Mouse (Mus musculus) cortical plate, adult 2 months (tissue): ENCODE results near the gene Tas2r119. TPM values are rescaled to one million over a fixed set of nuclear protein-coding genes. Genes with fewer than 3 reads are reported as not detected.

ENCODE experiments used
- H3K27ac ChIP-seq: fragments of 200-500 bp; 2 replicates; pipeline ENCODE4 v1.5.1; 2012; ENCODE audit warnings: low read length, control low read depth, inconsistent platforms; ENCODE audit not compliant: insufficient read depth
- H3K4me1 ChIP-seq: fragments of 200-500 bp; 2 replicates; pipeline ENCODE4 v1.6.1; 2011; ENCODE audit warnings: low read length; ENCODE audit not compliant: control insufficient read depth, insufficient read depth
- H3K4me3 ChIP-seq: fragments of 200-500 bp; 2 replicates; pipeline ENCODE4 v1.5.1; 2011; ENCODE audit warnings: mild to moderate bottlenecking, low read length, control low read depth; ENCODE audit not compliant: insufficient read depth
- CTCF ChIP-seq: fragments of 200-500 bp; IDR thresholded peaks from 2 replicates; pipeline ENCODE4 v1.5.1; 2011; ENCODE audit warnings: mild to moderate bottlenecking, control low read depth, low read length; ENCODE audit not compliant: insufficient read depth; ENCODE audit errors: extremely low read depth
- POLR2A ChIP-seq: fragments of 200-500 bp; IDR thresholded peaks from 2 replicates; pipeline ENCODE4 v1.6.1; 2011; ENCODE audit warnings: mild to moderate bottlenecking, low read length, control low read depth; ENCODE audit not compliant: insufficient read depth; ENCODE audit errors: extremely low read depth
- polyA plus RNA-seq: library from polyadenylated mRNA; depleted of rRNA; stranded (reverse); fragments of >200 nt; gene quantifications from 2 replicates; pipeline ENCODE4 v1.2.3, GENCODE M21; 2012; rRNA removed

Gene Tas2r119
- polyA plus RNA-seq, 1 experiment = not detected

DNA sequence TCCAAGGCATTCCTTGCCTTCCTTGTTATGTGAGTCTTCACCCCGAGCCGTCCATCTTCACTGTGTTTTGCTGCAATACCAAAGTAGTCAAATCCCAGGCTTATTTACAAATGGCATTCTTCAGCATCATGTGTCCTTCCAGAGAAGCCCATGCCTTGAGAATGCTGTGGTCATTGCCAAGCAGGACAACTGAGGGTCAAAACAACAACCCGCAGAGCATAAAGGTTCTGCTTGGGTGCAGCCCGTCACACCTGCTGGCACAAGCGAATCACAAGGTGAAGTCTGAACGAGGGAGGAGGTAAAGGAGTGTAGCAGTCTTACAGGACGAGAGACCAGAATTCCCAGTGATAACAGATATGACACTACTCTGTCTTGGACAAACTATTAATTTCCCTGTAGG lies 45.9 kb downstream of the Tas2r119 start:
- no peaks in the 10 kb centered on the region for H3K4me1 ChIP-seq
- no peak overlapping the region for H3K27ac ChIP-seq
- no peak for TF ChIP-seq POLR2A
- no peak for TF ChIP-seq CTCF
- H3K4me3 ChIP-seq = no peak overlapping the region

DNA sequence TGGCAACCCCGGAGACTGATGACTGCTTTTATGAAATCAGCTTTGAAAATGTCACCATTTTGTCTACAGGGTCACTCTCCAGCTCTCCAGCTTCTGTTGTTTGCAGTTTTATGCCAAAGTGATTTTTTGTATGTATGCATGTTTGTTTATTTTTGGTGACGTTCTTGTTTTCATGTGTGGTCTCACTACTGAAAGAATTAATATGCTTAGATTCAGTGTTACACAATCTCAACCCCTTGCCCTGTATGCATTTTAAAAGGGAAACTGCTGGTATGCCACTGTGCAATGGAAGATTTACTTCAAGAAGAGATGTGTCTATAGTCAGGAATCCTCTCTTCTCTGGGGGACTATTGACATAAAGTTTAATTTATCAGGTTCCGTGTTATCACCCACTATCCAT lies 48.3 kb downstream of the Tas2r119 start:
- Histone ChIP-seq H3K4me3 (no peak overlapping the region), H3K27ac (no peak overlapping the region), H3K4me1 (no peaks in the 10 kb centered on the region)
- no peak for TF ChIP-seq POLR2A
- no peak for TF ChIP-seq CTCF

- H3K27ac ChIP-seq = no peak overlapping the region
- H3K4me3 ChIP-seq = no peak overlapping the region
- TF ChIP-seq CTCF (no peak), POLR2A (no peak)
- no peaks in the 10 kb centered on the region for H3K4me1 ChIP-seq
Observed at GRCm38 (mm10) chr15:32226381-32226780, 49.3 kb downstream of the Tas2r119 start.

DNA sequence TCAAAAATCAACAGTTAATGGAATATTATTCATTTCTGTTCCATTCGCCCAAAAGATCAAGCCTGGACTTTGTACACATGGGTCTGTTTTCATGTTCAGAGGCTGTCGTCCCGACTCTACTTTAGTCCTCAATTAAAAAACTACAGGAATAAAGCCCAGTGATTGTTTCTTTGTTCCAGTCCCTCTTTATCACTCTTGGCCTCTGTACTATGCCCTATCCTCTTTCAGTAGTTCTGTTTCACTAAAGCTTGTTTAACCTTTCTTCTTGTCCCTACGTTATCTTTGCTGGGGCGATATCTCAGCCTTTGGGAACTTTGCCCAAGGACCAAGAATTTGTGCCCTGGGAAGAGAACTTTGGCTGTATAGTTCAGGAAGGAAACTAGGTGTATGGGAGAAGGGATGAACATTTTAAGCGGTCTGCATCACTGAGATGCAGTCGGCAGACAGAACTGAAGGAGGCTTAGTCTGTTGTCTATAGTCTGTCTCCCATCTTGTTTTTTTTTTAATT lies 49.9 kb downstream of the Tas2r119 start:
- TF ChIP-seq CTCF (no peak), POLR2A (no peak)
- Histone ChIP-seq H3K4me1 (no peaks in the 10 kb centered on the region), H3K27ac (no peak overlapping the region), H3K4me3 (no peak overlapping the region)

Other genes with a start within 250 kb of the Tas2r119 start
- 7.8 and 9.0 TPM in 2 replicates for gene Sema5a, start 67.5 kb downstream of the Tas2r119 start, polyA plus RNA-seq